In genomic region chr2:92359301-92359700, GRCm38 (mm10) we compare ENCODE assay signal across 18 mouse cellular contexts. TPM values are rescaled to one million over a fixed set of nuclear protein-coding genes. Genes with fewer than 3 reads are reported as not detected.
DNase-seq lines count a peak whose midpoint lies in the region; ATAC-seq and TF ChIP-seq lines count a peak whose summit lies in the region.
"Had no signal": no experiment of that assay in that cellular context is flagged by ENCODE, and none has a peak within 500 bp of the region (broad histone marks: within the 10 kb centered on the region; RNA-seq: fewer than 3 reads in every experiment).

No protein-coding gene starts in this region.

- WGBS in heart, embryonic 15.5 days: 33% methylated on average over 2 of the region's 2 CpGs
- 87% methylated on average over 2 of the region's 2 CpGs for WGBS in kidney, embryonic 16.5 days
- WGBS in forebrain, postnatal 0 days: 76% methylated on average over 2 of the region's 2 CpGs

- 0 out of 2 replicates have a peak overlapping the region, but pooled peaks have one; percentile 5 for H3K27ac ChIP-seq in heart, embryonic 15.5 days
- no peak overlapping the region for H3K27ac ChIP-seq in kidney, embryonic 16.5 days (ENCODE audit: low read length)
- H3K27ac ChIP-seq in forebrain, postnatal 0 days (ENCODE audit: low read depth, low read length): no peak overlapping the region
- H3K27ac ChIP-seq: lung, embryonic 15.5 days; stomach, embryonic 15.5 days had no signal

- TF ChIP-seq CTCF in forebrain, postnatal 0 days (IDR thresholded peaks at IDR 0.05; ENCODE audit: low read depth): no peak

- H3K27me3 ChIP-seq in heart, embryonic 15.5 days: no peaks in the 10 kb centered on the region
- no peaks in the 10 kb centered on the region for H3K27me3 ChIP-seq in kidney, embryonic 16.5 days (ENCODE audit: insufficient read depth, low read length)
- H3K27me3 ChIP-seq in forebrain, postnatal 0 days (ENCODE audit: insufficient read depth, low read length): no peaks in the 10 kb centered on the region
- H3K27me3 ChIP-seq: forebrain, embryonic 13.5 days; lung, embryonic 15.5 days; neural tube, embryonic 12.5 days; stomach, embryonic 15.5 days had no signal

- H3K36me3 ChIP-seq in heart, embryonic 15.5 days: peaks cover 41% of the 10 kb centered on the region
- H3K36me3 ChIP-seq in kidney, embryonic 16.5 days (ENCODE audit: insufficient read depth, low read length): peaks cover 39% of the 10 kb centered on the region
- H3K36me3 ChIP-seq in forebrain, postnatal 0 days (ENCODE audit: insufficient read depth): peaks cover 56% of the 10 kb centered on the region

- intact Hi-C loops in heart, postnatal 14 days (cut with DNase I): no loop called here

- peak; percentile 23 to 79 for DNase-seq in adrenal gland, adult (ENCODE audit: inconsistent age in 2 of 2, low spot score in 1 of 2)
- DNase-seq in adrenal gland, postnatal 25 days: no peak
- no peak for DNase-seq in heart, postnatal 14 days
- DNase-seq in kidney, adult 8-10 months: peak; percentile 76 to 77
- peak; percentile 66 for DNase-seq in lung, postnatal 25 days (ENCODE audit: low spot score)
- no peak for DNase-seq in forebrain, postnatal 0 days
- DNase-seq: left cerebral cortex, postnatal 4 days; thymus, adult 2 months had no signal

- no peaks in the 10 kb centered on the region for H3K9me3 ChIP-seq in heart, embryonic 15.5 days (replicated peaks)
- no peaks in the 10 kb centered on the region for H3K9me3 ChIP-seq in kidney, embryonic 16.5 days (ENCODE audit: low read length)
- H3K9me3 ChIP-seq in forebrain, postnatal 0 days (ENCODE audit: low read length): no peaks in the 10 kb centered on the region
- H3K9me3 ChIP-seq: forebrain, embryonic 13.5 days; G1E; lung, embryonic 15.5 days; neural tube, embryonic 12.5 days; stomach, embryonic 15.5 days had no signal

- no peaks in the 10 kb centered on the region; the same call in 1 of the 2 replicates for H3K4me1 ChIP-seq in heart, embryonic 15.5 days (replicated peaks)
- H3K4me1 ChIP-seq in kidney, embryonic 16.5 days (ENCODE audit: insufficient read depth, low read length): peaks cover 8% of the 10 kb centered on the region
- H3K4me1 ChIP-seq in forebrain, postnatal 0 days (ENCODE audit: insufficient read depth): no peaks in the 10 kb centered on the region

- ATAC-seq in heart, embryonic 15.5 days (replicated peaks; ENCODE audit: insufficient number of reproducible peaks, insufficient read depth, low FRiP score, low read depth): 0 out of 2 replicates have a peak, but pooled peaks have one; percentile 33
- no peak for ATAC-seq in kidney, embryonic 16.5 days (ENCODE audit: low FRiP score, low TSS enrichment)
- ATAC-seq in forebrain, postnatal 0 days: no peak
- ATAC-seq: CD4-positive, CD25-positive, alpha-beta regulatory T cell, adult 4 months; forebrain, embryonic 13.5 days had no signal

- no peak overlapping the region for H3K4me2 ChIP-seq in heart, embryonic 15.5 days
- H3K4me2 ChIP-seq in kidney, embryonic 16.5 days (replicated peaks; ENCODE audit: low read depth, low read length): no peak overlapping the region
- H3K4me2 ChIP-seq in forebrain, postnatal 0 days (ENCODE audit: low read depth): no peak overlapping the region
- H3K4me2 ChIP-seq: forebrain, embryonic 13.5 days; lung, embryonic 15.5 days; midbrain, embryonic 11.5 days; neural tube, embryonic 12.5 days; stomach, embryonic 15.5 days had no signal

- no peak overlapping the region for H3K9ac ChIP-seq in heart, embryonic 15.5 days
- no peak overlapping the region for H3K9ac ChIP-seq in kidney, embryonic 16.5 days (replicated peaks; ENCODE audit: low read length)
- no peak overlapping the region for H3K9ac ChIP-seq in forebrain, postnatal 0 days
- H3K9ac ChIP-seq: forebrain, embryonic 13.5 days; lung, embryonic 15.5 days; neural tube, embryonic 12.5 days; stomach, embryonic 15.5 days had no signal

- H3K4me3 ChIP-seq in heart, embryonic 15.5 days: no peak overlapping the region
- H3K4me3 ChIP-seq in kidney, embryonic 16.5 days (ENCODE audit: low read length): no peak overlapping the region
- no peak overlapping the region for H3K4me3 ChIP-seq in forebrain, postnatal 0 days (ENCODE audit: low read depth, low read length)
- H3K4me3 ChIP-seq: forebrain, embryonic 13.5 days; lung, embryonic 15.5 days; neural tube, embryonic 12.5 days; stomach, embryonic 15.5 days had no signal

RNA-seq across cellular contexts. Expression of gene Pex16, which starts 15.2 kb away (rescaled TPM):
- 169 and 237 TPM in 2 replicates for total RNA-seq in adrenal gland, postnatal 25 days (2021)
- 14.8 and 19.0 TPM in 2 replicates for polyA plus RNA-seq in heart, embryonic 15.5 days (2015; fragmentation: Nextera tagmentation; extraction: Ambion mirVana)
- 10 to 100 TPM; 23.6 to 25.1 TPM for total RNA-seq in heart, postnatal 14 days (2021)
- 29.8 and 35.7 TPM in 2 replicates for polyA plus RNA-seq in kidney, embryonic 16.5 days (2015; fragmentation: Nextera tagmentation; extraction: Ambion mirVana)
- 33.5 and 41.1 TPM in 2 replicates for total RNA-seq in forebrain, postnatal 0 days (2014; rRNA removed)
- 53.2 and 53.7 TPM in 2 replicates for polyA plus RNA-seq in forebrain, postnatal 0 days (2015; fragmentation: Nextera tagmentation; extraction: Ambion mirVana)

RNA-seq across cellular contexts. Expression of gene Large2, which starts 15.4 kb away (rescaled TPM):
- 2.8 and 4.1 TPM in 2 replicates for total RNA-seq in adrenal gland, postnatal 25 days (2021)
- 1.6 and 3.4 TPM in 2 replicates for polyA plus RNA-seq in heart, embryonic 15.5 days (2015; fragmentation: Nextera tagmentation; extraction: Ambion mirVana)
- under 1 TPM; 0.32 to 0.36 TPM for total RNA-seq in heart, postnatal 14 days (2021)
- polyA plus RNA-seq in kidney, embryonic 16.5 days (2015; fragmentation: Nextera tagmentation; extraction: Ambion mirVana): 34.9 and 35.8 TPM in 2 replicates
- total RNA-seq in forebrain, postnatal 0 days (2014; rRNA removed): 0.10 and 1.8 TPM in 2 replicates
- 1.1 and 1.5 TPM in 2 replicates for polyA plus RNA-seq in forebrain, postnatal 0 days (2015; fragmentation: Nextera tagmentation; extraction: Ambion mirVana)
- total RNA-seq: monocyte, adult 5-6 weeks had no signal
- polyA plus RNA-seq: CD4-positive, CD25-positive, alpha-beta regulatory T cell, adult 4 months; G1E had no signal

RNA-seq across cellular contexts. Expression of gene 1700029I15Rik, which starts 23.0 kb away (rescaled TPM):
- total RNA-seq in adrenal gland, postnatal 25 days (2021): 18.7 and 19.1 TPM in 2 replicates
- 1.2 and 1.7 TPM in 2 replicates for polyA plus RNA-seq in heart, embryonic 15.5 days (2015; fragmentation: Nextera tagmentation; extraction: Ambion mirVana)
- 1 to 10 TPM; 1.4 to 1.9 TPM for total RNA-seq in heart, postnatal 14 days (2021)
- 3.1 and 4.4 TPM in 2 replicates for polyA plus RNA-seq in kidney, embryonic 16.5 days (2015; fragmentation: Nextera tagmentation; extraction: Ambion mirVana)
- 2.3 and 2.6 TPM in 2 replicates for total RNA-seq in forebrain, postnatal 0 days (2014; rRNA removed)
- polyA plus RNA-seq in forebrain, postnatal 0 days (2015; fragmentation: Nextera tagmentation; extraction: Ambion mirVana): 2.4 and 3.1 TPM in 2 replicates

RNA-seq across cellular contexts. Expression of gene Mapk8ip1, which starts 41.8 kb away (rescaled TPM):
- total RNA-seq in adrenal gland, postnatal 25 days (2021): 27.0 and 30.8 TPM in 2 replicates
- 5.7 and 9.7 TPM in 2 replicates for polyA plus RNA-seq in heart, embryonic 15.5 days (2015; fragmentation: Nextera tagmentation; extraction: Ambion mirVana)
- 1 to 10 TPM; 7.4 to 8.6 TPM for total RNA-seq in heart, postnatal 14 days (2021)
- 28.9 and 30.4 TPM in 2 replicates for polyA plus RNA-seq in kidney, embryonic 16.5 days (2015; fragmentation: Nextera tagmentation; extraction: Ambion mirVana)
- 223 and 225 TPM in 2 replicates for total RNA-seq in forebrain, postnatal 0 days (2014; rRNA removed)
- 129 and 150 TPM in 2 replicates for polyA plus RNA-seq in forebrain, postnatal 0 days (2015; fragmentation: Nextera tagmentation; extraction: Ambion mirVana)
- total RNA-seq: monocyte, adult 5-6 weeks had no signal

Comparison
In these comparisons a context has a peak if more than half of its experiments do, and no peak if none do; other contexts are left out.
1. DNase-seq: peak in adrenal gland, adult (2 of 2), kidney, adult 8-10 months (2 of 2) and lung, postnatal 25 days (single experiment); none in adrenal gland, postnatal 25 days (single experiment), heart, postnatal 14 days (0 of 2) and forebrain, postnatal 0 days (single experiment).